8 mouse cellular contexts compared by ENCODE assay signal in the genomic region with DNA sequence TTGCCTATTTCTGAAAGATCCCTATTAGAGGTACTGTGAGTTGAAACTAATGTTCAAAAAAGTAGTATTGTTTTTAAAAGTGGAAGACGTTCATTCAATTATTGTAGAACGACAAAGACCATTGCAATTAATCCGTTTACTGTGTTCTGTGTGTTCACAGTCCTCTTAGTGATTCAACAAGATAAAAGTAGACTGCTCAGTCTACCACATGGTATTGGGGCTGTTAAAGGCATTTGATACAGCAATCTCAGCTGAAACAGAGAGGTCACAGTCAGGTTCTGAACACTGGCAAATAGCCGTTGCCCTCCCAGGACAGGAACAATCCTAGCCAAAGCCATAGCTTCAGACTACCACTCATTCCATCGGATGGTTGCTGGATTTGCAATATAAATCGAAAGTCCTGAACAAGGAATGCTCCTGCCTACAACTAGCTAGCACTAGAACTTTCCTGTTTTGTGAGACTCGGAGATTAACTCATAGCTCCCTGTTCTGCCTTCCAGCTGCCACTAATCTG. TPM values are rescaled to one million over a fixed set of nuclear protein-coding genes. Genes with fewer than 3 reads are reported as not detected.
DNase-seq lines count a peak whose midpoint lies in the region; ATAC-seq and TF ChIP-seq lines count a peak whose summit lies in the region.

No protein-coding gene starts in this region.

- H3K9me3 ChIP-seq in liver, embryonic 11.5 days (ENCODE audit: control insufficient read depth, low read length) = no peaks in the 10 kb centered on the region
- H3K9me3 ChIP-seq in forebrain, embryonic 12.5 days = no peaks in the 10 kb centered on the region
- no peaks in the 10 kb centered on the region for H3K9me3 ChIP-seq in intestine, postnatal 0 days (ENCODE audit: control insufficient read depth)
- no peaks in the 10 kb centered on the region for H3K9me3 ChIP-seq in neural tube, embryonic 14.5 days (ENCODE audit: control insufficient read depth, low read length)

- no peak overlapping the region for H3K27ac ChIP-seq in liver, embryonic 11.5 days (ENCODE audit: low read depth, low read length)
- H3K27ac ChIP-seq in forebrain, embryonic 12.5 days = peak overlapping the region; percentile 87; the same call in 1 of the 2 replicates
- H3K27ac ChIP-seq in intestine, postnatal 0 days (ENCODE audit: low read depth, low read length) = no peak overlapping the region
- no peak overlapping the region for H3K27ac ChIP-seq in neural tube, embryonic 14.5 days (ENCODE audit: low read depth, low read length)

- H3K4me1 ChIP-seq in liver, embryonic 11.5 days (replicated peaks; ENCODE audit: control insufficient read depth, insufficient read depth, low read length) = no peaks in the 10 kb centered on the region
- H3K4me1 ChIP-seq in forebrain, embryonic 12.5 days = peaks cover 4% of the 10 kb centered on the region; the same call in 1 of the 2 replicates
- H3K4me1 ChIP-seq in intestine, postnatal 0 days (replicated peaks; ENCODE audit: control insufficient read depth, insufficient read depth, low read length) = no peaks in the 10 kb centered on the region
- no peaks in the 10 kb centered on the region for H3K4me1 ChIP-seq in neural tube, embryonic 14.5 days (ENCODE audit: control insufficient read depth, insufficient read depth, low read length)

- peak overlapping the region; percentile 65 for H3K4me2 ChIP-seq in liver, embryonic 11.5 days
- peak overlapping the region; percentile 71 for H3K4me2 ChIP-seq in forebrain, embryonic 12.5 days
- peak overlapping the region; percentile 93 for H3K4me2 ChIP-seq in intestine, postnatal 0 days (replicated peaks; ENCODE audit: low read depth)
- peak overlapping the region; percentile 83 for H3K4me2 ChIP-seq in neural tube, embryonic 14.5 days (ENCODE audit: low read depth, low read length)

- no peak for TF ChIP-seq CTCF in intestine, postnatal 0 days (IDR thresholded peaks at IDR 0.05; ENCODE audit: low read depth)

- H3K4me3 ChIP-seq in liver, embryonic 11.5 days (ENCODE audit: low read depth, low read length) = peak overlapping the region; percentile 41
- peak overlapping the region; percentile 59 for H3K4me3 ChIP-seq in forebrain, embryonic 12.5 days (replicated peaks)
- peak overlapping the region; percentile 54 for H3K4me3 ChIP-seq in intestine, postnatal 0 days (ENCODE audit: low read depth, low read length)
- peak overlapping the region; percentile 64 for H3K4me3 ChIP-seq in neural tube, embryonic 14.5 days (ENCODE audit: low read depth, low read length)

- no peak for ATAC-seq in liver, embryonic 11.5 days (replicated peaks; ENCODE audit: low FRiP score)
- peak; percentile 10; the same call in 1 of the 2 replicates for ATAC-seq in forebrain, embryonic 12.5 days (ENCODE audit: low FRiP score)
- no peak for ATAC-seq in intestine, postnatal 0 days
- ATAC-seq in neural tube, embryonic 14.5 days (ENCODE audit: low read depth) = peak; percentile 42; the same call in 1 of the 2 replicates
- ATAC-seq in granulocyte monocyte progenitor cell, adult 5-6 weeks (replicated peaks; ENCODE audit: poor library complexity, severe bottlenecking) = no peak

- no peaks in the 10 kb centered on the region for H3K36me3 ChIP-seq in liver, embryonic 11.5 days (ENCODE audit: control insufficient read depth, insufficient read depth, low read length)
- H3K36me3 ChIP-seq in forebrain, embryonic 12.5 days (replicated peaks) = no peaks in the 10 kb centered on the region
- H3K36me3 ChIP-seq in intestine, postnatal 0 days (ENCODE audit: control insufficient read depth, insufficient read depth) = no peaks in the 10 kb centered on the region
- H3K36me3 ChIP-seq in neural tube, embryonic 14.5 days (ENCODE audit: control insufficient read depth, insufficient read depth, low read length) = no peaks in the 10 kb centered on the region

- no peak for DNase-seq in liver, embryonic 11.5 days (ENCODE audit: low spot score)
- DNase-seq in liver = no peak
- no peak for DNase-seq in layer of hippocampus, adult 8-10 months (ENCODE audit: low spot score in 2 of 2)
- no peak for DNase-seq in cerebellum, adult 9-10 months

- WGBS in liver, embryonic 11.5 days = 40% methylated on average over 7 of the region's 7 CpGs
- WGBS in forebrain, embryonic 12.5 days = 31% methylated on average over 7 of the region's 7 CpGs
- 33% methylated on average over 7 of the region's 7 CpGs for WGBS in intestine, postnatal 0 days
- WGBS in neural tube, embryonic 14.5 days = 29% methylated on average over 7 of the region's 7 CpGs

- no peak overlapping the region for H3K9ac ChIP-seq in liver, embryonic 11.5 days (ENCODE audit: low read depth, low read length)
- H3K9ac ChIP-seq in forebrain, embryonic 12.5 days = peak overlapping the region; percentile 60; the same call in 1 of the 2 replicates
- no peak overlapping the region for H3K9ac ChIP-seq in intestine, postnatal 0 days (ENCODE audit: low read depth, low read length)
- H3K9ac ChIP-seq in neural tube, embryonic 14.5 days (replicated peaks; ENCODE audit: low read depth, low read length) = peak overlapping the region; percentile 62

- no peaks in the 10 kb centered on the region for H3K27me3 ChIP-seq in liver, embryonic 11.5 days (replicated peaks; ENCODE audit: control insufficient read depth, insufficient read depth, low read length)
- peaks cover 13% of the 10 kb centered on the region for H3K27me3 ChIP-seq in forebrain, embryonic 12.5 days
- H3K27me3 ChIP-seq in intestine, postnatal 0 days (replicated peaks; ENCODE audit: control insufficient read depth, insufficient read depth, low read length) = no peaks in the 10 kb centered on the region
- no peaks in the 10 kb centered on the region for H3K27me3 ChIP-seq in neural tube, embryonic 14.5 days (ENCODE audit: control insufficient read depth, insufficient read depth, low read length)

RNA-seq across cellular contexts. Expression of gene Epha3, which starts 0.5 kb away (rescaled TPM):
- 10.5 and 12.0 TPM in 2 replicates for polyA plus RNA-seq in liver, embryonic 11.5 days (2014; fragmentation: Nextera tagmentation; extraction: Ambion mirVana)
- 77.3 and 86.8 TPM in 2 replicates for polyA plus RNA-seq in forebrain, embryonic 12.5 days (2016; fragmentation: Nextera tagmentation; extraction: Ambion mirVana)
- polyA plus RNA-seq in intestine, postnatal 0 days (2015; fragmentation: Nextera tagmentation; extraction: Ambion mirVana) = 2.3 and 3.0 TPM in 2 replicates
- polyA plus RNA-seq in neural tube, embryonic 14.5 days (2014; fragmentation: Nextera tagmentation; extraction: Ambion mirVana) = 17.0 and 17.6 TPM in 2 replicates
- total RNA-seq in layer of hippocampus, adult 8-10 months (2022) = 10 to 100 TPM; 13.5 to 17.9 (median 15.4) TPM
- total RNA-seq in granulocyte monocyte progenitor cell, adult 5-6 weeks (2014; fragmentation: Nextera tagmentation) = not detected in 2 replicates
- not detected in 2 replicates for total RNA-seq in granulocyte monocyte progenitor cell, adult 5-6 weeks (2017)

Comparison
In these comparisons a context has a peak if more than half of its experiments do, and no peak if none do; other contexts are left out.
1. ATAC-seq: peak in forebrain, embryonic 12.5 days (single experiment) and neural tube, embryonic 14.5 days (single experiment); none in liver, embryonic 11.5 days (single experiment), intestine, postnatal 0 days (single experiment) and granulocyte monocyte progenitor cell, adult 5-6 weeks (single experiment).
2. H3K9ac ChIP-seq: peak in forebrain, embryonic 12.5 days (single experiment) and neural tube, embryonic 14.5 days (single experiment); none in liver, embryonic 11.5 days (single experiment) and intestine, postnatal 0 days (single experiment).
3. Peak in every context shown above with its lines, with median percentiles within 50 percentile points of each other: H3K4me2 ChIP-seq and H3K4me3 ChIP-seq.